Mouse (Mus musculus): ENCODE data around the gene Tfr2.

Gene Tfr2

GRCm38 (mm10) chr5:137569665-137570064 lies at the start of gene Tfr2:
Tfr2 (plus strand) TSS chr5:137569840.
- DNase-seq (ENCODE audit: extremely low spot score, low read depth, low spot score), result no peak

- DNase-seq (ENCODE audit: extremely low spot score, low read depth, low spot score), result no peak
These were observed 47.8 kb upstream of the Tfr2 start for GRCm38 (mm10) chr5:137521861-137522260.

- no peak for DNase-seq (ENCODE audit: extremely low spot score, low read depth, low spot score)
These were observed 46.9 kb upstream of the Tfr2 start for GRCm38 (mm10) chr5:137522711-137523110.

- DNase-seq (ENCODE audit: extremely low spot score, low read depth, low spot score), result no peak
These were observed 46.0 kb upstream of the Tfr2 start for GRCm38 (mm10) chr5:137523396-137524250.

- DNase-seq (ENCODE audit: extremely low spot score, low read depth, low spot score), result no peak
These were observed 45.5 kb upstream of the Tfr2 start for GRCm38 (mm10) chr5:137524251-137524515.

GRCm38 (mm10) chr5:137524671-137525070 lies 45.0 kb upstream of the Tfr2 start:
- no peak for DNase-seq (ENCODE audit: extremely low spot score, low read depth, low spot score)

- no peak for DNase-seq (ENCODE audit: extremely low spot score, low read depth, low spot score)
These were observed 44.1 kb upstream of the Tfr2 start for GRCm38 (mm10) chr5:137525511-137525910.

- no peak for DNase-seq (ENCODE audit: extremely low spot score, low read depth, low spot score)
These were observed 43.3 kb upstream of the Tfr2 start for GRCm38 (mm10) chr5:137526192-137526936.

GRCm38 (mm10) chr5:137527413-137527812 lies 42.2 kb upstream of the Tfr2 start:
- DNase-seq (ENCODE audit: extremely low spot score, low read depth, low spot score), result no peak

GRCm38 (mm10) chr5:137528247-137528968 lies 41.2 kb upstream of the Tfr2 start:
- no peak for DNase-seq (ENCODE audit: extremely low spot score, low read depth, low spot score)

GRCm38 (mm10) chr5:137529221-137529995 lies 40.2 kb upstream of the Tfr2 start:
- DNase-seq (ENCODE audit: extremely low spot score, low read depth, low spot score), result no peak

- DNase-seq (ENCODE audit: extremely low spot score, low read depth, low spot score), result no peak
These were observed 39.6 kb upstream of the Tfr2 start for GRCm38 (mm10) chr5:137530075-137530474.

- no peak for DNase-seq (ENCODE audit: extremely low spot score, low read depth, low spot score)
These were observed 38.8 kb upstream of the Tfr2 start for GRCm38 (mm10) chr5:137530588-137531413.

- DNase-seq (ENCODE audit: extremely low spot score, low read depth, low spot score), result no peak
These were observed 38.1 kb upstream of the Tfr2 start for GRCm38 (mm10) chr5:137531414-137532130.

- no peak for DNase-seq (ENCODE audit: extremely low spot score, low read depth, low spot score)
These were observed 37.4 kb upstream of the Tfr2 start for GRCm38 (mm10) chr5:137532131-137532807.

GRCm38 (mm10) chr5:137532808-137533116 lies 36.9 kb upstream of the Tfr2 start:
- no peak for DNase-seq (ENCODE audit: extremely low spot score, low read depth, low spot score)

- peak; percentile 99 for DNase-seq (ENCODE audit: extremely low spot score, low read depth, low spot score)
These were observed 36.4 kb upstream of the Tfr2 start, which contains the start of the genes Epo and Gnb2 for GRCm38 (mm10) chr5:137533117-137533827. Epo (minus strand) TSS chr5:137533242. Gnb2 (minus strand) TSS chr5:137533510.

GRCm38 (mm10) chr5:137534762-137535161 lies 34.9 kb upstream of the Tfr2 start:
- no peak for DNase-seq (ENCODE audit: extremely low spot score, low read depth, low spot score)
